Mouse (Mus musculus): ENCODE measurements around the gene Asic4. TPM values are rescaled to one million over a fixed set of nuclear protein-coding genes. Genes with fewer than 3 reads are reported as not detected.
A peak's percentile ranks its signal among the peaks of the same experiment; 100 is the strongest.

Asic4 gene
- total RNA-seq, 2 experiments from 2014 or later: not detected

GRCm38 (mm10) chr1:75463652-75464204 is 13.5 kb downstream of the Asic4 start:
- no peak for DNase-seq (ENCODE audit: low spot score)

- DNase-seq (ENCODE audit: low spot score): peak; percentile 86
Measured at GRCm38 (mm10) chr1:75467215-75467927, 17.1 kb downstream of the Asic4 start.

- no peak for DNase-seq (ENCODE audit: low spot score)
Measured at GRCm38 (mm10) chr1:75469287-75469825, 19.1 kb downstream of the Asic4 start.

GRCm38 (mm10) chr1:75476441-75476840 is 26.2 kb downstream of the Asic4 start:
- no peak for DNase-seq (ENCODE audit: low spot score)

DNA sequence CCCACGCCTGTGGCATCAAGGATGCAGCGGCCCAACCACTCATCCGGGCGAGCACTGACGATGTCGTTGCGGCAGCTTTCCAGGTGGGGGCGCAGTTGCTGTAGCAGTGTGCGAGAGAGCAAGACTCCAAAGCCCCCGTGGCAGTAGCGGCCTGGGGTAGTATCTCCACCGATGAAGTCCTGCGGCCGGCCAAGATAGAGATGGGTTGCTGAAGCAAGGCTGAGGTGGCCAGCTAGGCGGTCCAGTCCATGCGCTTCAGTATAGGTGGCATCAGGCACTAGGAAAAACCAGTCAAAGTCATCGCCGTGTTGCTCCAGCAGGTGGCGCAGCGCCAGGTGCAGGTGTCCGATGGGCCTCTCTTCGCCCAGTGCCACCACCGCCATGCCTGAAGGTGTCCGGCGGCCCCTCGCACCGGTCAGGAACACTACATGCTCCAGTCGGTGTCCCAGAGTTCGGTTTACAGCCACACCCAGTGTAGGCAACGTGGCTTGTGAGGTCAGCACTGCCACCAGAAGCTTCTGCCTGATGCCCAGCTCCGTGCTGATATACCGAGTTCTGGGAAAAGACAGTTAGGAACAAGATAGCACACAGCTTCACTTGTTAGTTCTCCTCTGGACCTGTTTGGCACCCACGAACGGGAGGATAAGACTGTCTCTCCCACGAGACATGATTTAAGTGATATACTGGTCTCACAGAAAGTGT is 27.2 kb downstream of the Asic4 start:
- DNase-seq (ENCODE audit: low spot score): peak; percentile 75

DNA sequence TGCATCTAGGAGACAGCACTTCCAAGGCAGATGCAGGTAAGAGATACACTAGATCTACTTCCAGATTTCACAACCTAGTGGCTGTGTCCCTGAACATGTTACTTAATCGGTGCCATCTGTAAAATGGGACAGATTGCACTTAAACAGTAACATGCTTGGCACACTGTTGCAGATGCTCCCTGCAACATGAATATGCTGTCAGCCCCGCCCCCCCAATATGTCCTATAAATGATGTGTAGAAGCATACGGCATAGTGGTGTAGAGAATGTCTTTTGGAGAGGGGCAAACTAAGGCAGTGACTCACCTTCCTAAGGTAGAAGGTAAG is 27.7 kb downstream of the Asic4 start:
- no peak for DNase-seq (ENCODE audit: low spot score)

DNA sequence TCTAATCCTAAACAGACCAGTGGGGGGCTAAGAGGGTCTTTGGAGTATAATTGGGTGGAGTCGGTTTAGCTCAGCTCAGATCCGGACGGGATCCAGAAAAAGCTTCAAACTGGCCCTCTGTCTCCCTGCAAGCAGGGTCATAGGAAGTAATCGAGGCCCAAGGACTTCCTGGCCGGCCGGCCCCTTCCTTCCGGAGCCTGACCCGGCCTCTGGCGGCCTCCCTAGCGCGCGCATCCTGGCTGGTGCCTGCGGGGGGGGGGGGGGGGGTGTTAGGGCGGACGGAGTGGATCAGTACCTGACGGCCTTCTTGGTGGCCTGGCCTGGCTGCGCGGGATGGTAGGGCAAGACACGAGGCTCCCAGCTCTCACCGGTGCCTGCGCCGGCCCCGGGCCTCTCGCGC is 28.3 kb downstream of the Asic4 start:
- peak; percentile 26 for DNase-seq (ENCODE audit: low spot score)

- peak; percentile 95 for DNase-seq (ENCODE audit: low spot score)
Measured at GRCm38 (mm10) chr1:75478916-75479634, 28.8 kb downstream of the Asic4 start, which contains the start of the genes Chpf and Tmem198. Chpf (minus strand) TSS chr1:75479307. Tmem198 (plus strand) TSS chr1:75479532.

GRCm38 (mm10) chr1:75479635-75479989 is 29.4 kb downstream of the Asic4 start:
- no peak for DNase-seq (ENCODE audit: low spot score)

GRCm38 (mm10) chr1:75480036-75480435 is 29.8 kb downstream of the Asic4 start:
- DNase-seq (ENCODE audit: low spot score): no peak

- DNase-seq (ENCODE audit: low spot score): no peak
Measured at GRCm38 (mm10) chr1:75480735-75481134, 30.5 kb downstream of the Asic4 start.

DNA sequence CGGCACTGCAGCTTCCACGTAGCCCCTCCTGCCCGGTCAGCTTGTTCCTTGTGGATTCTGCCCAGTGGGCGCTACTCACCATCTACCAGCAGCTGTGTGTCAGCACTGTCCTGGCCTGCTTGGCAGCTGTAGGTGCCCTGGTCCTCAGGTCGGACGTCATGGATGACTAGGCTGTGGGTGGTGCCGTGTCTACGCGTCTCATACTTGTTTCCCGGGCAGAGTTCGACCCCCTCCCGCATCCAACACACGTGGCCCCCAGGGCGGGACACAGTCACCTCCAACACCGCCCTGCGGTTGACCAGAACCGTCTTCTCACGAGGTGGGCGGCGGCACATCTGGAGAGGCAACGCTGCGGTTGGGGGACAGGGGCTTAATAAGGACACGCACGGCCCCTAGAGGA is 36.3 kb downstream of the Asic4 start:
- no peak for DNase-seq (ENCODE audit: low spot score)

DNA sequence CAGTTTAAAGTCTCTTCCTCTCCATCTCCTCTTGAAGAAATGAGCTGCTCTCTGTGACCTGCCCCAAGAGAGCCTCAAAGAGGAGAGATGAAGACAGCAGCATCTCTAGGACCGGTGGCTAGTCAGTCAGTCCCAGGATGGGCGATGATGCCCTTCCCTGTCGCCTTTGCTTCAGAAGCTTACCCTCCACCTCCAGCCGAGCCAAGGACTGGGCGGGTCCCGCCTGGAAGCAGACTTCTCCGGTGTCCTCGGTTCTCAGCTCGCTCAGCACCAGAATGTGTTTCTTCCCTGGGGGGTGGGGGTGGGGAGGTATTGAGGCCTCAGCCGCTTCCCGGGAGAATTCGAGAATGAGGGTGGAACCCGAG is 36.8 kb downstream of the Asic4 start:
- no peak for DNase-seq (ENCODE audit: low spot score)

DNA sequence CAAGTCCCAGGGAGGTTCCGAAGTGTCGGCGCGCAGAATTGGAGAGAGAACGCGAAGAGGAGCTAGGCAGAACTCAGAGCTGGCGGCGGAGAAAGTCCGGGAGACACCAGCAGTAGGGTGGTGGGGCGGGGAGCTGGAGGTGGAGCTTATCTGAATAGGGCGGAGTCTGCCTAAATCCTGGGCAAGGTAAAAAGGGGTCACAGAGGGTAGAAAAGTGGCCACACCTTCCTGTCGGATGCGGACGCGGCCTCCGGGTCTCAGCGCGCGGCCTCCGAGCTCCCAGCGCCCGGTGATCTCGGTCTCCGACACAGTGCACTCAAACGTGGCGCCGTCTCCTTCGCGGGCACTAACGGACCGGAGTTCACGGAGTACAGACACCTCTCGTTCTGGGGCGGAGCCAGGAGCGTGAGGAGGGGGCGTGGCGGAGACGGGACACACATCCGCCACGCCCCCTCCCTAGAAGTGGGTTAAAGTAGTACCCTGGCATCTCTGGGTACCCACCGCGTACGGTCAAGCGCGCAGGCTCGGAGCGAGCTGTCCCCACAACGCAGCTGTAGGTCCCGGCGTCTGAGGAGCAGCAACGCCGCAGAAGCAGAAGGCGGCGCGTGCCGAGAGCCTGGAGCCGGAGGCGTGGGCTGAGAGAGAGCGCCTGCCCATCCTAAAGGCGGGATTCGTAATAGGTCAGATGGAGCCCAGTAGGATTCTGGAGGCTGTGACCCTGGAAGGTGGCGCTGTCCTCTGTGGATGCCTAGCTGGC is 37.3 kb downstream of the Asic4 start:
- no peak for DNase-seq (ENCODE audit: low spot score)

GRCm38 (mm10) chr1:75490785-75491551 is 40.7 kb downstream of the Asic4 start:
- DNase-seq (ENCODE audit: low spot score): no peak

DNA sequence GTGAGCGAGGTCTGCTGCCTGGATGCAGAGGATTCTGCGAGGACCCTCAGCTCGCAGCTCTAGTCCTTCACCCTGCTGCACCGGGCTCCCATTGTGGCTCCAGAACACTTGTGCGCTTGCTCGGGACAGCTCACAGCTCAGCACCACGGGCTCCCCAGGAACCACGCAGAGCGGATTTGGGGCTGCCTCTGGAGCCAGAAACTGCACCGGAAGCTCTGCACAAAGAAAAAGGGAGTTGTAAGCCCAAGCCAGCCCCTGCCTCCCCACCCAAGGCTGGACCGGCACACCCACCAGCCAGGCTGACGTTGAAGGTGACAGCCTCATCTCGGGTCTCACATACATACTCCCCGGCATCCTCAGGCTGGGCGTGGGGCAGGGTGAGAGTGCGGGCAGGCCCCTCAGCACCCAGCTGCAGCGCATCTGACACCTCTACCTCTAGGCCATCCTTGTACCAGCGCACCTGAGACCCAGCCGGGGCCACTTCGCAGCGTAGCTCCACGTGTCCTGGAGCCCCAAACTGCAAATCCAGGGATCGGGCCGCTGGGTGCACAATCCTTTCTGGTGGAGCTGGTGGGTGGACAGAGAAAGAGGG is 42.4 kb downstream of the Asic4 start:
- DNase-seq (ENCODE audit: low spot score): no peak

DNA sequence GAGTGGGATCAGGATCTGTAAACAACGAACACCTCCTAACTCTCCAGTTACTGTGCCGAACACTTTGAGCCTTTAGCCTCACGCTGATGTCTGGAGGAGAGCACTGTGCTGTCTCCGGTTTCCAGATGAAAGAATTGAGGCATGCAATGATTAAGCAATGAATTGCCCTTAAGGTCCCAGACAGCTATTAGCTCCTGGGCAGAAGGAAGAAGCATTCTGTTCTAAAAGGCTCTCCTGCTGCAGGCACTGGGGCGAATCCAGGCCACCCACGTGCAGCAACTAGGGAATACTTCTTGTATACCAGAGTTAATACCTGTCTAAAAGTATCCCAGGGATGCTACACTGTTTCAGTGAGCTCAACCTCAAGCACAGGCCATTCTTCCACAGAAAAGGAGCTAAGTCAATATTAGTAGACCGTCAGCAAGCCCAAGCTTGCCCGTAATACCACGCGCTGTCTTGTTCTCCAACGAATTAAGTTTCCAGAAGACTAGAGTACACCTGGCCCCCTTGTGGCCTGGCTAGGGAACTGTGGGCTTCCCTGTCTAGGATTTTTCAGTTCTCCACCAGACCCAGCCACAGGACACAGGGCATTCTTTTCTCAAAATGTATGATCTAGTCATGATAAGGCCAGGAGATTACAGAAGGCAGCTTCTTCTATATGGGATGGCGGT is 44.8 kb downstream of the Asic4 start:
- DNase-seq (ENCODE audit: low spot score): no peak

GRCm38 (mm10) chr1:75498897-75499296 is 48.7 kb downstream of the Asic4 start:
- no peak for DNase-seq (ENCODE audit: low spot score)

DNA sequence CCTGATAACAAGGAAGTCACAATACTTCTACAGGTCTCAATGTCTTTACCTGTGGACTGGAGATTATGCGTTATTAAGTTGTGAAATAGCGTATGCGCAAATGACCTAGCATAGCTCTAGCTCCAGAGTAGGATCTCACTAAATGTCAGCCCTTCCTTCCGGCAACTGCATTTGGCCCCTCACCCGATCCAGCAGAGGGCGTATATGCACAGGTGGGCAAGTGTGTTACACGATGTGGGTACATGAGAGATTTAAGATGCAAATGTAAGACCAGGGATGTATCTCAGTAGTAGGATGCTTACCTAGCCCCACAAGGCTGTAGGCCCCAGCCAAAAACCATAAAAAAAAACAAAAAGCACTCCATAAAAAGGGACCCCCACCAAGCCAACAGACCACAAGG is 49.2 kb downstream of the Asic4 start:
- DNase-seq (ENCODE audit: low spot score): no peak

DNA sequence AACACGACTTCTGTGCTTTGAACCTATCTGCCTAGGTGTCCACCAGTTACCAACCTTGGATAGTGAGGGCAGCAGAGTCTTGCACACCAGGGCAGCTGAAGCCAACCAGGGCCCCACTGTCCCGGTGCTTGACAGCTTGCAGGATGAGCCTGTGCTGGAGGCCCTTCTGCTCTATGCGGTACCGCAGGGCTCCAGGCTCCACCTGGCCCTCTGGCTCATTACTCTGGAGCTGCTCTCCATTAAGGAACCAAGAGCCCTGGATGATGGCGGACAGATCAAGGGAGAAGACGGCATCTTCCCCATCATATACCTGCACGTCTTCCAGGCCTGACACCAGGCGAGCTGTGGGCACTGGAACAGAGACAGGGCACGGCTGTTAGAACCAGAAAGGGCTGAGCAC is 51.7 kb downstream of the Asic4 start:
- no peak for DNase-seq (ENCODE audit: low spot score)

Measured in gastrocnemius, adult 18-20 months (tissue).